Mouse (Mus musculus) adrenal gland, adult 8-10 months (tissue): ENCODE results near the gene Phip. TPM values are rescaled to one million over a fixed set of nuclear protein-coding genes. Genes with fewer than 3 reads are reported as not detected.
A peak's percentile ranks its signal among the peaks of the same experiment; 100 is the strongest.

Experiments used
- DNase-seq: peaks from one replicate; pipeline ENCODE4 v3.0.0; 2022
- total RNA-seq, 4 experiments: library from RNA; stranded (reverse); gene quantifications; 2 replicates each; pipeline ENCODE4 v1.2.4; 2022

Phip gene
- total RNA-seq, 4 experiments from 2014 or later, result 81.8 to 138 (median 89.3) TPM

GRCm38 (mm10) chr9:82866121-82866520 lies 109.2 kb downstream of the Phip start:
- DNase-seq, result no peak

GRCm38 (mm10) chr9:82861775-82862430 lies 113.4 kb downstream of the Phip start:
- no peak for DNase-seq

GRCm38 (mm10) chr9:82861316-82861715 lies 114.0 kb downstream of the Phip start:
- no peak for DNase-seq

- DNase-seq, result no peak
Measured at GRCm38 (mm10) chr9:82860805-82861204, 114.5 kb downstream of the Phip start.

GRCm38 (mm10) chr9:82856241-82856640 lies 119.1 kb downstream of the Phip start:
- DNase-seq, result no peak

GRCm38 (mm10) chr9:82854973-82855614 lies 120.2 kb downstream of the Phip start:
- DNase-seq, result no peak

- no peak for DNase-seq
Measured at GRCm38 (mm10) chr9:82854040-82854439, 121.3 kb downstream of the Phip start.

- DNase-seq, result no peak
Measured at GRCm38 (mm10) chr9:82842671-82843070, 132.6 kb downstream of the Phip start.

- no peak for DNase-seq
Measured at GRCm38 (mm10) chr9:82835921-82836320, 139.4 kb downstream of the Phip start.

GRCm38 (mm10) chr9:82831891-82832290 lies 143.4 kb downstream of the Phip start:
- DNase-seq, result no peak

GRCm38 (mm10) chr9:82829693-82830430 lies 145.5 kb downstream of the Phip start:
- peak; percentile 81 for DNase-seq

GRCm38 (mm10) chr9:82829007-82829689 lies 146.2 kb downstream of the Phip start, which contains the start of gene Irak1bp1:
Irak1bp1 (plus strand) TSS chr9:82829540.
- no peak for DNase-seq

- no peak for DNase-seq
Measured at GRCm38 (mm10) chr9:82826426-82826825, 148.9 kb downstream of the Phip start.

Other genes starting within 250 kb of the Phip start
- gene Irak1bp1, start 146.0 kb downstream of the Phip start, total RNA-seq, result 1 to 10 TPM; 4.1 to 7.3 (median 5.4) TPM
- gene Hmgn3, start 171.2 kb upstream of the Phip start, total RNA-seq, result 100 to 1,000 TPM; 135 to 174 (median 149) TPM